Mouse (Mus musculus): ENCODE measurements around the gene Ppp1r1c. TPM values are rescaled to one million over a fixed set of nuclear protein-coding genes. Genes with fewer than 3 reads are reported as not detected.

Ppp1r1c gene
- total RNA-seq, 1 experiment from 2014 or later, result not detected

DNA sequence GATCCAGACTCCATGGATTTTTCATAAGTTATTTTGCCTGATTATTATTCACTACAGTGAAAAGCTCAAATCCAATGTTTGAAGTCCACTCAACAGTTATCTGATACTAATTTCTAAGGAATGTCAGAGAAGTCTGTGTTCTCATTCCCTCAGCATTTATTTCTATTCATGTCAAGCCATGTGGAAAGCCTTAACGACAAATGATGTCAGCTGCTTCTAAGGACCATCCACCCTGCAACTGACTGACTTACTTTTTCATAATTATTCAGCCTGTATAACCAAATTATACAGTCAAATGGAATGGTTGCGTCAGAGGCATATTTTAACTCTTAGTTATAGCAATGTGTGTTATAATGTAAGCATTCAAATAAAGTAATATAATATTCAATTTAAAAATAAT lies 8.3 kb downstream of the Ppp1r1c start:
- no peak for ATAC-seq (replicated peaks in 1 of 2; ENCODE audit: insufficient read depth in 1 of 2, low FRiP score in 2 of 2, low TSS enrichment in 1 of 2, low read depth in 1 of 2, poor library complexity in 2 of 2, severe bottlenecking in 2 of 2)

GRCm38 (mm10) chr2:79717846-79718245 lies 10.3 kb downstream of the Ppp1r1c start:
- no peak for ATAC-seq (replicated peaks in 1 of 2; ENCODE audit: insufficient read depth in 1 of 2, low FRiP score in 2 of 2, low TSS enrichment in 1 of 2, low read depth in 1 of 2, poor library complexity in 2 of 2, severe bottlenecking in 2 of 2)

DNA sequence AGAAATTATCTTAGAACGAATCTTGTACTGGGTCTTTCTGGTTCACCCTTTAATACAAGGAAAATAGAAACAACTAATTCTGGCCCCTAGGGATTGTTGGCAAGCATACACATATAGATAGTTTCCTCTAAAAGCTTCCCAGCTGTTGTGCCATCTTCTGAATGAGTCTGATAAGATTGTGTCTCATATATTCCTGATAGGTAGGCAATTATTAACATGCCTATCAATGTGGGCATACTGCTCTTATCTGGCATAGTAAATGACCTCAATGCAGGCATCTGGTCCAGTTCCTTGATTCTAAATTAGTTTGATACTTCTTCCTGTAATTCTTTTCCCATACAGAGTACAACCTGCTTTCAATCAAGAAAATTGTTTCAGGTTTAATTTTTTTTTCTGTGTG lies 14.8 kb downstream of the Ppp1r1c start:
- ATAC-seq (replicated peaks in 1 of 2; ENCODE audit: insufficient read depth in 1 of 2, low FRiP score in 2 of 2, low TSS enrichment in 1 of 2, low read depth in 1 of 2, poor library complexity in 2 of 2, severe bottlenecking in 2 of 2), result no peak

DNA sequence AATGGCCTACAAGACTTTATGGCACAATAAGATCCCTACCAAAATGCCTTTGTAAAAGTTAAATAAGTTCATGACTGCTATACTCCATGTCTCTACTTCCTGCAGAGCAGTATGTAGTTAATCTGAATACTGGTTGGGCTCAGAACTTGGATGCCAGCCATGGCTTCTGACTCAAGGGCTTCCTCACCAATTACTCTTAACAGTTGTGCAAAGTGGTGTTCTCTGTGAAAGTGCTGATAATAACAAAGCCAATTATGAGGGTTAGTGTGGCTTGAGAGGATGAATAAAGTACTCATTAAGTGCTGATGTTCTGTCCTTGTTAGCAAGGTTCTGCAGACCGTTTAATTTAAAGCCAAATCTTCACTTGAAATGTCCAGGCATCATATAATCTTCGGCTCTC lies 31.4 kb downstream of the Ppp1r1c start:
- peak in 1 of 2 experiments; percentile 55; a peak in 1 of 4 replicates for ATAC-seq (replicated peaks in 1 of 2; ENCODE audit: insufficient read depth in 1 of 2, low FRiP score in 2 of 2, low TSS enrichment in 1 of 2, low read depth in 1 of 2, poor library complexity in 2 of 2, severe bottlenecking in 2 of 2)

DNA sequence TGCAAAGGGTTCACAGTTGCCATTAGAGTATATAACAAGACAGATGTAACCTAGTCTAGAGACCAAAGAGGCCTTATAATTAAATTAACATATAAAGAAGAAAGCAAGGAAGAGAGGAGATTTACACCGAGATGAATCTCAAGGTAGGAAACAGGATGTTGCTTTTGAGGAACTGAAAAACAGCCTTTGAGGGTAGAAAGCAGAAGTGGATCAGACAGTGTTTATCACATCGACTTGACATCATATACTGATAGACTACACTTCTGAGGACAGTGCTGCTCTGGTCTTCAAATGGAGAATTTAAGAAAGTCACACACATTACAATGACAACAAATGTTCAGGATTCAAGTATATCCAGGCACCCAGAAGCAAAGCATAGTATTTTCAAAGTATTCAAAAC lies 34.4 kb downstream of the Ppp1r1c start:
- peak; percentile 88 to 93 for ATAC-seq (replicated peaks in 1 of 2; ENCODE audit: insufficient read depth in 1 of 2, low FRiP score in 2 of 2, low TSS enrichment in 1 of 2, low read depth in 1 of 2, poor library complexity in 2 of 2, severe bottlenecking in 2 of 2)

- no peak for ATAC-seq (replicated peaks in 1 of 2; ENCODE audit: insufficient read depth in 1 of 2, low FRiP score in 2 of 2, low TSS enrichment in 1 of 2, low read depth in 1 of 2, poor library complexity in 2 of 2, severe bottlenecking in 2 of 2)
Observed at GRCm38 (mm10) chr2:79744164-79744563, 36.6 kb downstream of the Ppp1r1c start.

- ATAC-seq (replicated peaks in 1 of 2; ENCODE audit: insufficient read depth in 1 of 2, low FRiP score in 2 of 2, low TSS enrichment in 1 of 2, low read depth in 1 of 2, poor library complexity in 2 of 2, severe bottlenecking in 2 of 2), result no peak
Observed at GRCm38 (mm10) chr2:79751685-79752084, 44.1 kb downstream of the Ppp1r1c start.

DNA sequence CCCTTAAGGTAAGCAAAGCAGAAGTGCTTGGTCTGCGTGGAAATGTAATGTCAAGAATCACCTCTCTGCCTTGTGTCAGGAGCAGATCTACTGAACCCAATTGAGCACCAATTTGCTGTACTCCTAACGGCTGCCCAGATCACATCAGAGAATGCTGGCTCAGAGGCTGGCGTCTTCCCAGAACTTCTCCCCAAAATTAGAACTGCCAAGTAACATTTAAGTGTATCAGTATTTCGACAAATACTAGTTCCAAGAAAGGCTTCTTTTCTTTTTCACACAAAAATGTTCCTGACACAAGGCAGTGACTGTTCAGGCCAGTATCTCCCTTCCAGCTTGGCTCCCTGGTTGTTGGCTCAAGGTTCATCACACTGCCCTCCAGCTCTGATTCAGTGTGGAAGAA lies 52.4 kb downstream of the Ppp1r1c start:
- no peak for ATAC-seq (replicated peaks in 1 of 2; ENCODE audit: insufficient read depth in 1 of 2, low FRiP score in 2 of 2, low TSS enrichment in 1 of 2, low read depth in 1 of 2, poor library complexity in 2 of 2, severe bottlenecking in 2 of 2)

- ATAC-seq (replicated peaks in 1 of 2; ENCODE audit: insufficient read depth in 1 of 2, low FRiP score in 2 of 2, low TSS enrichment in 1 of 2, low read depth in 1 of 2, poor library complexity in 2 of 2, severe bottlenecking in 2 of 2), result no peak; a peak in 1 of 4 replicates
Observed at GRCm38 (mm10) chr2:79762723-79763388, 55.3 kb downstream of the Ppp1r1c start.

DNA sequence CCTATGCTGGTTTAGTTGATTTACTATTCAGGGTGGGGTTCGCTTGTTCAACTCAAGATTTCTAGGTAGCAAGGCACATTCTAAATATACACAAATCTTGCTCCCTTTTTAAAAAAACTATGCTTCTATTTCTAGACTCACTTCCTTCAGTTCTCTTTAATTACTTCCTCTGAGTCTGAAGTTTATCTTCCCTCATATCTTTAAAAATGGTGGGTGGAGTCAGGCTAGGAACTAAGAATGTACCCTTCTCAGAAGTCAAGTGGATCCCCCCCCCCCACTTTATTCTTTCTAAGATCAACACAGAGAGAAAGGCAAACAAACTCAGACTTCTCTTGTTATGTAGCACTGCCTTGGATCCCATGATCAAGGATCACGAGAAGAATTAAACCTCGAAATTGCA lies 57.5 kb downstream of the Ppp1r1c start:
- peak in 1 of 2 experiments; percentile 47; a peak in 2 of 4 replicates for ATAC-seq (replicated peaks in 1 of 2; ENCODE audit: insufficient read depth in 1 of 2, low FRiP score in 2 of 2, low TSS enrichment in 1 of 2, low read depth in 1 of 2, poor library complexity in 2 of 2, severe bottlenecking in 2 of 2)

DNA sequence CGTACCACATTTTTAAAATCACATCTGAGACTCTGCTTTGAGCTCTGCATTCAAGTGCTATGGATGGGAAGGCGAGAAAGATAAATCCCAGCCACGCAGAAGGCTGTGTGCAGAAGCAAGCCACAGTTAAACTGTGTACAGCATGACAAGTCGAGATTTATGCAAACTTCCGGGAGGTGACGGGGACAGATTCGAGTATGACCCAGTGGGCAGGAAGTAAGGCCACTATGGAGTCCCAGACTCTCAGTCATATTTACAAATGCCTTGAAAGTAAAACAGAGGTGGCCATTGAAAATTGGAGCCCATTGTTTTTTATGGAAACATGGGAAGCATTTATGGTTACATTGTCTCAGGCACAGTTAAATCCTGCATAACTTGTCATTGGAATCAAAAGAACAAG lies 58.1 kb downstream of the Ppp1r1c start:
- peak; percentile 61 to 64; a peak in 1 of 4 replicates for ATAC-seq (replicated peaks in 1 of 2; ENCODE audit: insufficient read depth in 1 of 2, low FRiP score in 2 of 2, low TSS enrichment in 1 of 2, low read depth in 1 of 2, poor library complexity in 2 of 2, severe bottlenecking in 2 of 2)

GRCm38 (mm10) chr2:79768625-79769024 lies 61.0 kb downstream of the Ppp1r1c start:
- no peak for ATAC-seq (replicated peaks in 1 of 2; ENCODE audit: insufficient read depth in 1 of 2, low FRiP score in 2 of 2, low TSS enrichment in 1 of 2, low read depth in 1 of 2, poor library complexity in 2 of 2, severe bottlenecking in 2 of 2)

DNA sequence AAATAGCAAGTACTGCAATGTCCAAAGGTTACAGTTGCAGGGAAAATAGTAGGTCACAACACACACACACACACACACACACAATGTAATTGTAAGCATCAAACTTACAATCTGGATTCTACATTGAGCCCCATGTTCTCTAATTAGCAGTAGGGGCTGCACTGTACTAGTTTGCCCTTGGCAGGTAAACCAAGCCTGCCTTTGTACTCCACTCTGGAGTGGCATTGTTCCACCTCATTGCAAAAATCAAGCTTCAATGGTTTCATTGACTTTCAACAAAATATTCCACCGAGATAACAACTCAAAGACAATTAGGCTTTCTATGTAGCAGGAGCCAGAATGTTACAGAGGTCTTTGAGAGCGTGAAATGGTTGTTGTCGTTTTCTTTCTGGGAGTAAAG lies 62.7 kb downstream of the Ppp1r1c start:
- no peak for ATAC-seq (replicated peaks in 1 of 2; ENCODE audit: insufficient read depth in 1 of 2, low FRiP score in 2 of 2, low TSS enrichment in 1 of 2, low read depth in 1 of 2, poor library complexity in 2 of 2, severe bottlenecking in 2 of 2)

- ATAC-seq (replicated peaks in 1 of 2; ENCODE audit: insufficient read depth in 1 of 2, low FRiP score in 2 of 2, low TSS enrichment in 1 of 2, low read depth in 1 of 2, poor library complexity in 2 of 2, severe bottlenecking in 2 of 2), result peak in 1 of 2 experiments; percentile 71; a peak in 3 of 4 replicates
Observed at GRCm38 (mm10) chr2:79774372-79774771, 66.8 kb downstream of the Ppp1r1c start.

GRCm38 (mm10) chr2:79777801-79778200 lies 70.2 kb downstream of the Ppp1r1c start:
- no peak for ATAC-seq (replicated peaks in 1 of 2; ENCODE audit: insufficient read depth in 1 of 2, low FRiP score in 2 of 2, low TSS enrichment in 1 of 2, low read depth in 1 of 2, poor library complexity in 2 of 2, severe bottlenecking in 2 of 2)

- no peak for ATAC-seq (replicated peaks in 1 of 2; ENCODE audit: insufficient read depth in 1 of 2, low FRiP score in 2 of 2, low TSS enrichment in 1 of 2, low read depth in 1 of 2, poor library complexity in 2 of 2, severe bottlenecking in 2 of 2)
Observed at GRCm38 (mm10) chr2:79780772-79781171, 73.2 kb downstream of the Ppp1r1c start.

DNA sequence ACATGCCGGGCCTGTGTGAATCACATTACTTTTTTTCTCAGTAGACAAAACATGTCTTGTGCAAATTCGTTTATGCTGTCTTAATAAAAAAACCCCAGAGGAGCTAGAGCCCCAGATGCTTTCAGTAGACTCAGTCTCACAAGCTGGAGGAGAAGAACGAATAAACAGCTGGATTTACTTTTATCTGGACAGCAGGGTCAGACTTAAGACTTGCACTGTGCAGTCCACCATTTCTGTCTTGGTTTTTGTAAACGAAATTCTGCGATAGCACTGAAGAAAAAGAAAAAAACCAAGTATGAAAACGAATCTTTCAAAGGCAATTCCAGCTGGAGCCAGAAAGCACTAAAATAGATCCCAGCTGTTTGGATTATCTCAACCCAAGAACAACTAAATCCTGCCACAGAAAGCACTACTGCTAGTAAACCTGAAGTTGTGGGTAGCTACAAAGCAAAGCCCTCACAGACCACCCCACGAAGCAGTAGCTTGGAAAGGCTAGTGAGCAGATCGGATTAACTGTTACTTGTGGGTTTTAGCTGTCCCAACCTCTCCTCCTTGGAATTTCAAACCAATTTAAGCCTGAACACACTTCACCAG lies 78.1 kb downstream of the Ppp1r1c start:
- ATAC-seq (replicated peaks in 1 of 2; ENCODE audit: insufficient read depth in 1 of 2, low FRiP score in 2 of 2, low TSS enrichment in 1 of 2, low read depth in 1 of 2, poor library complexity in 2 of 2, severe bottlenecking in 2 of 2), result no peak

DNA sequence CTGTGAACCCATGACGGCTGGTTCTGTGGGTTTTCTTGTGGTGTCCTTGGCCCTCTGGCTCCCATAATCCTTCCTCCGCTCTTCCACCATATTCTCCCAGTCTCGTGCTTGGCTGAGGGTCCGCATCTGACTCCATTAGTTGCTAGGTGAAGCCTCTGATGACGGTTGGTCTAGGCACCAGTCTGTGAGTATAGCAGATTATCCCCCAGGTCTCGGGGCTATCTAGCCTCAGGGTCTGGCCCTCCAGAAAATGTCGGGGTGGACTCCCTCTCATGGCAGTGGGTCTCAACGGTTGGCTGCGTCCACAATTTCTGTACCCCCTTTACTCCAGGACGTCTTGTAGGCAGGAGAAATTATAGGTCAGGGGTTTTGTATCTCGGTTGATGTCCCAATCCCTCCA lies 78.9 kb downstream of the Ppp1r1c start:
- ATAC-seq (replicated peaks in 1 of 2; ENCODE audit: insufficient read depth in 1 of 2, low FRiP score in 2 of 2, low TSS enrichment in 1 of 2, low read depth in 1 of 2, poor library complexity in 2 of 2, severe bottlenecking in 2 of 2), result no peak

GRCm38 (mm10) chr2:79793186-79793585 lies 85.6 kb downstream of the Ppp1r1c start:
- no peak for ATAC-seq (replicated peaks in 1 of 2; ENCODE audit: insufficient read depth in 1 of 2, low FRiP score in 2 of 2, low TSS enrichment in 1 of 2, low read depth in 1 of 2, poor library complexity in 2 of 2, severe bottlenecking in 2 of 2)
